Mouse (Mus musculus) layer of hippocampus, postnatal 10 days (tissue): ENCODE data around the gene Palld. TPM values are rescaled to one million over a fixed set of nuclear protein-coding genes. Genes with fewer than 3 reads are reported as not detected.

Experiments used
- DNase-seq, 2 experiments: peaks; one replicate each; pipeline ENCODE4 v3.0.0; 2021; ENCODE audit warnings: low spot score in 2 of 2
- total RNA-seq, 2 experiments: library from RNA; stranded (reverse); gene quantifications; 2 replicates each; pipeline ENCODE4 v1.2.3; 2021

Gene Palld
- total RNA-seq, 2 experiments from 2014 or later = 9.5 to 9.9 TPM

DNA sequence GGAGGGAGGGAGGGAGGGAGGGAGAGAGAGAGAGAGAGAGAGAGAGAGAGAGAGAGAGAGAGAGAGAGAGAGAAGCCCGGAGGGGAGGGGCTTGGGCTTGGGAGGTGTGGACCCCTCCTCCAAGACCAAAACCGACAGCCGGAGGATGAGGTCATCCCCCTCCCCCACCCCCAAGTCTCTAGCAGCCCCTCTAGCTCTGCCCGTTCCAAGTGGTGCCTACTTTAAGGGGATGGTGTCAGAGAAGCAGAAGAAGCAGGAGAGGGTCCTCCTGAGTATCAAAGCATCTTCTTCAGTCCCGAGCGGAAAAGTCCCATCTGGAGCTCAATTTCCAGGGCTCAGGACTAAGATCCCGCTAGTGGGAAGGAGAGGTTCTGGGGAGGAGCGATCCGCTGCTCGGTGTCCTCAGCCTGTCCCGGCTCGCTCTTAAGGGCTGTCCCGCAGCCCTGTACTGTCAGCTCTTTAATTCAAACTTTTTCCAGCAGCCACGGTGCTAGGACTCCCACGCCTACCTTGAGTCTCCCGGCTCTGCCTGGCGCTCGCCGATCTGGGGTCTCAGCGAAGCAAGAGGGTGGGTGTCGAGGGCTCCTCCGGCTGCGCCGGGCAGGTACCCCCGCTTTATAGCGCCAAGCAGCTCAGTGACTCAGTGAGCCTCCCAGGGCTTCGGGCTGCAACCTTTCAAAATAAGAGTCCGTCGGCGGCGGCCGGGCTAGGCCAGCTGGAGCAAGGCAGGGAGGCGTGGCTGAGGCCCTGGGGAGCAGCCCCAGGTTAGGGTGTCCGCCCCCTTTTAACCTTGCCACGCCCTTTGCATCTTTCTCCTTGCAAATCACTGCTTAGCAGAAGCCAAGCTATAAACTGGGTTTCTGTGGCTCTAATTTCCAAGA lies 311.7 kb downstream of the Palld start:
- peak; percentile 59 to 74 for DNase-seq

DNA sequence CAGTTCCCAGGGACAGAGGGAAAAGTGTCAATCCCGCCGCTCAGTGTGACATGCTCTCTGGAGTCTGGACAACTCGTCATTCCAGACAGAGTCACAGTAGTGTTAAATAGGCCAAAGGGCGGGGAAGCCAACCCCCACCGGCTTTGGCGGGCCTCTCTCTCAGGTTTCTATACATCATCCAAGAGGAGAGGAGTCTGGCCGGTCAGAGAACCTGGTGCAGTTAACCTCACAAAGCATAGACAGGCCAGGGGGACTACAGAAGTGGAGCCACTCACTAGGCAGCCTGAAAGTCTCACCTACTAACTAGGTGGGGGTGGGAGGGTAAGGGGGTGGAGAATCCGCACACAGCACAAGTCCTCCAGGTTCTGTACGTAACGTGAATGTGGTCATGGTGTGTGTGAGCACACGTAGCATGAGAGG lies 312.5 kb downstream of the Palld start:
- no peak for DNase-seq

DNA sequence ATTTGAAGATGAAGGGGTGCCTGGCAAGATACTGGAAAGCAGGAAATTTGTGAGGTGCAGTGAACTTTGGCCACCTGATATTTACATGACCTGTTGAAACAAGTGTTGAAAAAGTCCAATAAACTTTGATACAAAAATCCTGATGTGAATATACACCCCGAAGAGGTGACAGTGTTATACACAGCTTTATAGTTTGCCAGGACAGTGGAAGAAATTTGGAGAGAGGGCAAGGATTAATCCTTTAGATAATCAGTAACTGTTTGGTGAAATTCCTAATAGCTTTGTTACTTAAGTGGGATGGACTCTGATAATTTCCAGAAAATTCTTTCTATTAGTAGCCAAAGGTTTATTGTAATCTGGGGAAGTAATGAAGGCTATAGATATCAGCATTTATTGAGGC lies 314.2 kb downstream of the Palld start:
- no peak for DNase-seq

DNA sequence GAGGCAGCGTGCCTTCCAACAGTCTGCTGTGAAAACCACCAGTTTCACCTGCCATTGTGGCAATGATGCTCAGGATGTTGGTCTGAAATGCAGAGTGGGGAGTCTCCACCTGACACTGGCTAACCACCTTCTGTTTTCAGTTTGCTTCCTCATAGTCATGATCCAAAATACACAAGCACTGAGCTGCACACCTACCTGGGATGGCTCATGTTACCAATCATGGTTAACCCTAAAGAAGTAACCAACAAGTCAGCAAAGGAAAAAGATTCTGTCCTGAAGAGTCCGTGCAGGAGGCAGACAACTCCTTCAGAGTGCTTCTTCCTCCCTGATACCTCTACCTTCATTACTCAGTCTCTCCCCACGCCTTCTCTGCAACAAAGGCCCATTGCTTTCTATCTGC lies 314.8 kb downstream of the Palld start:
- DNase-seq = no peak

DNA sequence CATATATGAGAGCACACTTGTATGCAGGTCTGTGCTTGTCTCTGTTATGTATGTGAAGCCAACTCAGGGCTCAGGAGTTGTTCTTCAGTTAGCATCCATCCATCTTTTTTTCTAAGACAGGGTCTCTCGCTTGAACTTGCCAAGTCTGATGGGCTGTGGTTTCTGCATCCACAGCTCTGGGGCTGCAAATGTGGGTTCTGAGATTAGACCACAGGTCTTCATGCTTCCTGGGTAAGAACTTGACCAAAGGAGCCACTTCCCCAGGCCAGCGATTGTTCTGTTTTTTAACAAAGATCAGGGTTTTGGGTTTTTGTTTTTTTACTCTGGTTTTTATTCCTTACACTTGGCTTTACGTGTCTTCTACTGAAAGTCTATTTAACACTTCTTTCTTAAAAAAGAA lies 316.0 kb downstream of the Palld start:
- DNase-seq = no peak

DNA sequence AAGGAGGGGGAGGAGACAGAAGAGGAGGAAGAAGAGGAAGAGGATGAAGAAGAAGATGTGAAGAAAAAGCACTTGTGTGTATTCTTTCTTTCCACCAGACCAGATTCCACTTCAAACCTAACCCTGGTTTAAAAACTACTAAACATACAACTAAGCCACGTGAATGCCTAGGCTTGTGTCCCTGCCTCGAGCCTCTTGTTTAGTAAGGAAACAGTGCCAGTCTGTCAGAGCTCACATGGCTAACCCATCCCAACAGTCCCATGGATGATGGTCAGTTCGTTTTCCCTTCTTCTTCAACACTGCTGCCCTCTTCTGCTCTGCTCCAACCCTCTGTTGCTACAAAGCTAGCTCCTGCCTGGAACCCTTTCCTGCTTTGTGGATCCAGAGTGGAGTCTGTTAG lies 316.7 kb downstream of the Palld start:
- no peak for DNase-seq

DNA sequence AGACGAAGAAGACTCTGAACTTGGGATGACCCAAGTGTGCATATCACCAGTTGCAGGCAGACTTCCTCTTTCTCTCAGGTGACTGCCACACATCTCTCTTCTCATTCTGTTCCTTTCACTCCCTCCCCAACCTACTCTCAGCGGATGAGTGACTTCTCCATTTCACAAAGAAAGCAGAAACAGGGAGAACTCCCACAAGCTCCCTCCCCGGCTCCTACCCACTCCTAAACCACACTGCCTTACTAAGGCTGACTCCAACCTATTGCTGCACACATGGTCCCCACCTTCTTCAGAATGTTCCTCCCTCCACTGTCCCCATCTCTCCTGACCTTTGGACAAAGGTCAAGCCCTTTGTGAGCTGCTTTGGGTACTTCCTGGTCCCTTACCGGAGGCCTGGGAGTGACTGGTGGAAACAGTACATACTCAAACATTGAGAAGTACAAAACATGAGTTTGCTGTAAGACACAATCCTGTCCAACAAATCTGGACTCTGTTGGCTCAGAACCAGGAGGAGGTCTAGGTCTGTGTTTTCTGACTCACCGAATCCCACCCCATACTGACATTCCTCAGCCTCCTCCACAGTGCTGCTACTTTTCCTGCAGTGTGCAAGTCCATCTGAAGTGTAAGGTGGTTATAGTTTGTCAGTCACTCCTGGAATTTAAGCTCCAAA lies 317.6 kb downstream of the Palld start:
- DNase-seq = no peak

DNA sequence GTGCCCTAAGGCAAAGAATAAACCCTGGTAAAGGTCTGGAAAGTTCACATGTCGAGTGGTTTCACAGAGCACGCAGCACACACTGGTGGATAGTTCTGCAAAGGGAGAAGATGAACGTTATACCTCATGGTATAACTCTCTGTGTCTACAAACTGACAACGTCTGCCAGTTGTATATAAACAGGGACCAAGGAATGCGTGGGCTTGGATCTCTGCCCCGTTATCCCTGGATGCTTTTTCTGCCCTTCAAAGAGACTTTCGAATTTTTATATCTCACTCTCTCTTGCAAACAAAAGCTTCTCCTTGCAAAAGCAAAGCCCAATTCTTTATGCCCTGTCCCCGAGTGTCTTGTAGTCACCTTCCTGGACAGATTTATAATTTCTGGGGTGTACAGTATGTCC lies 319.9 kb downstream of the Palld start:
- DNase-seq = no peak

DNA sequence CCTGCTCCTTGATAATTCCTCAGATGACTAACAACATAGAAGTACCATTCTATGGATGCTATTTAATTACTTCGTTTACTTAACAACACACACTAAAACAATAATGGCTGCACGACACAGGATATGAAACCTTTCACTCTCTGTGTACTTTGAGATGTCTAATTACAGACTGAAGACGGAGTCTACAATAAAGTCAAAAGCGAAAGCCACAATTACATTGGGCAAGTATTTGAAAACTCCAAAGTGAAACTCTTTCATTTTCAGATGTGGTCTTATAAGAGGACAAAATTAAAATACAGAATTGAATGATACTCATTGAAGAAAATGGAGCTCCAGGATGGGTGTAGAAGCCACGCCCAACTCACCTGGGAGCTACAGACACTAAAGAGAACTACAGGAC lies 321.2 kb downstream of the Palld start:
- DNase-seq = no peak

DNA sequence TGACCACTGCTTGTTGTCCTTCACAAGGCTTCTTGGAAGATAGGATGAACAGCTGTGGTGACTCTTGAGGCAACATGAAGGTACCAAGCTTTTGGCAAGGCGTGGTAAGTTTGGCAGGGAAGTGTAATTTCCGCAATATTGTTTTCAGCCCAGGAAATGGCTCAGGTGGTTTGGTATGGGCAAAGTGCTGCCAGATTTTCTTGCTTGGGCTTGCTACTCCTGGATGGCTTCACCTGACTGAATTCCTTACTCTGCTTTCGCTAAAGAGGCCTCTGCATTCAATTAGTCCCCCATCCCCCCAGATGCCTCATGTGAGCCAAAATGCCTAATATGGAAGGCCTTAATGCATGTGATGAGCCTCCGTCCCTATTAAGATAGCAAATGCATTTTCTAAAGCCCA lies 322.7 kb downstream of the Palld start:
- DNase-seq = no peak

DNA sequence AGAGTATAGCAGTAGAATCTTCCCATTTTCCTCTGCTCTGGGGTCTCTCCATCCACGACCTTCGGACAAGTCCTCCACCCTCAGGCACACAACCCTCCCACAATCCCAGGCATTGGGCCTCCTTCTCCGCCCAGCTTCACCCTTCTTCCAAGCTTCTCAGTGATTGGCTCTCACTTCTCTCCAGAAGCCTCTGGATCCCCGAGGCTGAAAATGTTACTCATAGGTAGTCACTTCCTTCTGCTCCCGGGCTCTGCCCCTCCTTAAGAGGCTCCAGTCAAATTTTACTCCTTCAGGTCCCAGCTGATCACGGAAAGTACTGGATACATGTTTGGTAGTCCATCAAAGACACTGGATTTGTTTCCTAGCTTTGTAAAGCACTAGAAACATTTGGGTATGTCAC lies 323.7 kb downstream of the Palld start:
- no peak for DNase-seq

DNA sequence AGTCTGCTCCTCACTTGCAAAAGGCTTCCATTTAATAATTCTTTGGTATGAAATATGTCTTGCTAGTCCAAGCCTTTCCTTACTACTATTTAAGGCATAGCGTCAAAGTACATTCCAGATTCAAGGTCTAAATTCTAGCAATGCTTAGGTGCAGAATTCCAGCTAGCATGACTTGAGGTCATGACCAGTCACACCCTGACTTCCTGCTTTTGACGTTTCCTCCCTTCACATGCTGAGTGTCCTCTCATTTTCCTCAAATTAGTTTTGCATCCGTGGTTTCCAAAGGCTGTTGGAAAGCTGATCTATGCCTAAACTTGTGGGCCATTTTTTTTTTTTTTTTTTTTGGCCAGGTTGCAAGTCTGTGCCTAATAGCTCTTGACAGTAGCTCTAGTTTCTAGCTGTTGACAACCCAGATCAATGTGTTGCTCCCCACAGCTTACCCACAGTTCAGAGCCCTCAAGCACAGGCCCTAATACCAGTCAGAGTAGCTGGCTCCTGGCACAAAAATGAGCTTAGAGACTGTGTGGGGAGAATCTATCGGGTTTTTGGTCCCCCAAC lies 327.3 kb downstream of the Palld start:
- DNase-seq = no peak

DNA sequence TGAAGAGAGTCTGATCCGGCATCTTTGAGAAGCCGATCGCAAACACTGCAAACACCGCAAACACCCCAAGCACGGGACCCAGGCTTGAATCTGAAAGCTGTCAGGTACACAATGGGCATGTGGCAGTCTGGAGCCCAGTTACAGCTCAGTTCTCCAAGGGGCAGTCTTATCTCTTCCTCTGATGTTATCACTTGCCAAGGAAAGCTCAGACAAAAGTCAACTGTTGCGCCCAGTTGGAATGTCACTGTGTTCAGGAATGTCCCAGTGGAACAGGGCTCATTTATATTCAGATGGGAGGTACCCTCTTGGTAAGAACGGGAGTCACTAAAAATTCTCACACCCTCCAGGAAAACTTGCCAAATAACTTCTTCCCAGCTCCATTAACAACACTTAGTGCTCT lies 328.0 kb downstream of the Palld start:
- no peak for DNase-seq

DNA sequence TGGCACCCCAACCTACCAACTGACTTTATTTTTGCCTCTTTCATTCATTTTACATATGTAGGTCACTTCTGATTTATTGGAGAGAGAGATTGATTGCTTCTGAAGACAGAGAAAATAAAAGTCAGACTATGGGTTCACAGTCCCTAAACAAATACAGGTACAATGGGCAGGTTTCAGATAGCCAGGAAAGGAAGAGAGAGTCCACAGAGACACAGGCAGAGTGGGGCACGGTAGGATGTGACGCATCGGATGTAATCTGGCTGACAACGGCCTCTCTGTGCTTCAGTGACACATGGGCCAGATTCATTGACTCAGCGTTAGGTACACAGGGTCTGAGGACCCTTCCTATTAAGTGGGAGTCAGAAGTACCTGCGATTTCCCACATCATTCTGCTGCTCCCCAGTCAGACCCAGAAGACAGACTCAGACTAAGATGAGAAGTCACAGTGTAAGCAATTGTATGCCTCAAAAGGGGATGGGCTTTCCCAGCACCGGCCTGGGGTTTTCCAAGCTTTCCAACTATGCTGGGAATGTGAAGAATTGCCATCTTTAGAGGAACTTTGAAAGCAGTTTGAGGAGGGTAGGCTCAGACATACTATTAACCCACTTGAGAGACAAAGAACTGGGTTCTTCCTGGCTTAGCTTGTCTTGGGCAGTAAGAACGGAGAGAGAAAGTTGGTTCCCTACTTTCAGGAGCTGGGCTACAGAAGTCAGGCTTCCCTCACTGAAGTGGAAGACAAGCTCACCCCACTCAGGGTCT lies 329.1 kb downstream of the Palld start:
- DNase-seq = no peak

DNA sequence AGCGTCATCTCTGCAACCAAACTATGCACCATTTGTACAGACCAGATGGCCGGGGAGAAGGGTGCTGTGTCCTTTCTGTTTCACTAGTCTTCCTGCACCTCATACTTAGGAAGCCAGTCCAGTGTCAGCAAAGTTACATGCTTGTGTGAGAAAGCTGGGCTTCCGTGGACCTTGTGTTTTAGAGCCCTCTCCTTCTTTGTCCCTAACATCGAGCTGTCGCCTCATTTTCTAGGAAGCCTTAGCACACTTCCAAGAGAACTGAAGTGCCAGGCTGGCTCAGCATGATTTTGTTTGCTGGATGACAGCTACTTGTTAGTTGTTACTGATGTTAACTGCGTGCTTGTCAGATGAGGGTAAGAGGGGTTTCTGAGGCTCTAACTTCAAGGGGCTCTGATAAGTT lies 329.8 kb downstream of the Palld start:
- DNase-seq = no peak

DNA sequence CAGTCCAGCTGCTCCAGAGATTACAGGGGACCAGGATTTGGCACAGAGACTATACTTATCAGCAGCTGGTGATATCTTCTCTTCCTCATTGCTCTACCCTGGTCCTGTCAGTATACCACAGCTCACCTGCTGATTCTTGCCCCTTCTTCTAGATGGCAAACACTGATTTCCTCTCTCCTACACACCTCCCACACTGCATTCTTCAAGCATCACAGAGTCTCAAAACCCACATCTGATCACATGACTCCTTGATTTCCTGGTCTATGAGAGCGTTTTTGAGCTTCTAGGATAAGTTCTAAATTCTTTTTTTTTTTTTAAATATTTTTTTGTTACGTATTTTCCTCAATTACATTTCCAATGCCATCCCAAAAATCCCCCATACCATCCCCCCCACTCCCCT lies 331.9 kb downstream of the Palld start:
- DNase-seq = no peak

DNA sequence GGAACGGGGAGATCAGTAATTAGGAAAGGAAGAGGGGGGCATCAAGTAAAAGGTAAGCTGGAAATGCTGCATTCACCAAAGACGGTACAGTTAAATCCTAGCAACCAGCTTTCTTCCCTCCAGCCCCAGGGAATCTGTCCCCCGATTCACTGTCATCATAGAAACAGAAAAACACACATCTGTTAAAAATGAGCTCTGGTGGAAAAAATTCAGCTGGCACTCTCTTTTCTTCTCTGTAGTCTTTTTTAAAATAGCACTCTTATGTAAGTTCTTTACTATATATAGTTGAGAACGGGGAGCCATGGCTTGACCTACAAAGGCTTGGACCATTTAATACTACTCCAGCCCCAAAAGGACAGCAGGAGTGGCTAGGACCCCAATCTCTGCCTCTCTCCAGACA lies 332.8 kb downstream of the Palld start:
- no peak for DNase-seq

DNA sequence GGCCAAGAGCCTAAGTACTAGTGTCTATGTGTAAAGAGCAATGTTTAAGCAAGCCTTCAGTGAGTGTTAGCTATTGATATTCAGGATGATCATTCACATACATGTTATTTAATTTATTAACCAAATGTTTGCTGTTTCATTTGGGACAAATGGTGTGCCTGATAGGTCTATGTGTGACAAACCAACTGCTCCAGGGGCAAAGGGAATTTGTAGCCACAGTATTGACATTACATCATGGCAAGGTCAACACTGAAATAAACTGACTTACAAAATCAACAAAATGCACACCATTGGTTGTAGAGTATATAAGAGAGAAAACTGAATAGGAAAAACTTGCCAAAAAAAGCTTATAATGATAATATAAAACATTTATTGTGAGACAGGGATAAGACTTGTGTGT lies 333.3 kb downstream of the Palld start:
- DNase-seq = no peak

DNA sequence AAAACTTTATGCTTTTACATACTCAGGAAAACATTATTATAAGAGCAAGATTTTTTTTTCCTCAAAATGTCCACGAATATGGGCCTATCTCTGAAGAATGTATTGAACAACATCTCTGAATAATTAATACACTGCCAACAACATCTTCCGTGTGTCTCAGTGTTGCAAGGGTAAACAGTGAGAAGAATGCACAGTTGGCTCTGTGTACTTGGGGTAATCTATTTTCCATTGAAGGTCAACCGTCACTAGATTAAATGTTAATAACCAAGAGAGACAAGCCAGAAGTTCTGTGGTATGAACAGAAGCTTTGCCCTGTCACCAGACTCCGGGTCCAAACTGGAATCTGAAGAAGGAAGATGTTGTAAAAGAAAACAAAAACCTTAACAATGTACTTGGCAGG lies 339.1 kb downstream of the Palld start:
- no peak for DNase-seq

DNA sequence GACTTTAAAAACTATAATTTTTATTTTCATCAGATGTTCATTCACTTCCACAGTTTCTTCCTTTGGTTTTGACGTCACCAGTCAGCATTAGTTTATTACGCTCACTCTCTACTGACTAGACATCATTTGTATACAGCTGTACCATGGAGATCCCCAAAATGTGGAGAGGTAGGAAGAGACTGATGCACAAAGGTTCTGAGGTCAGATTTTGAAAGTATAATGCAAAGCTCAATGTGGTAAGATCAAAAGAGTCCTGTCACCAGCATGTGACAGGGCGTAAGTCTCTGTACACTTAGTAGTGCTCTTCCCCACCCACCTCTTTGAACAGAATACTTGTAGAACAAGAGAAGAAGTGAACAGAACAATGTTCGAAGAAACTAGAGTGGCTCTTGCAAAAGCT lies 339.9 kb downstream of the Palld start:
- DNase-seq = no peak

DNA sequence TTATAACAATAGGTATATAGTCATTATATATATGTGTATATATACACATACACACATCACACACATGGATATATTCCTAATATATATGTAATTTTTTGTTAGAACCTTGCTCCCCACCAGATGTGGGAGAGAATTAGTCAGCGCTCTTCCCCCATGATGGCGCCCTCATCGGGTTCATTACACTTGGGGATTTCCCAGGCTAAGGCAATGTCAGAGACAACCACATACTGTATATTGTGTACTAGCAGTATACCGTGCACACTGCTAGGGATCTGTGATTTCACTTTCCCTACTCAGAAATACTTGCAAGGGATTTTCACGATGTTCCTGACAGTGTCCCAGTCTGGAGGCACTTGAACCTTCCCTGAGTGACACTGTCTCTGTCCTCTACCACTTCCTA lies 341.3 kb downstream of the Palld start:
- no peak for DNase-seq

DNA sequence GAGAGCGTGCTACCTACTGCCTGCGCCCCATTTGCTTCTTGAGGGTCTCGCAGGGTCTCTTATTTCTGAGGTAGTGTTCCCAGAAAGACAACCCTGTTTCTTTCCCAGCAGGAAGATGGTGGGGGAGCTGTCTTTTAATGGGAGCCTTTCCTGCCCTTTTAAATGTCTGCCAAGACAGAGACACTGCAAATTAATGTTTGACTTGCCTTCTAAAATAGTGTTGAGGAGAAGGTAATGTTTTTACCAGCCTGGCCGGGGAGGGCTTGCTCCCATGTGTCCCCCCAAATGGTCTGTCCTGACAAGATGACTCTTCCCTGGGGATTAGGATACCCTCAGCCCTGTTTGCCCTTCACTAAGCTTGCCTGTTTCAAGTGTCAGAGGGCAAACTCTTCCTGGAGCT lies 342.5 kb downstream of the Palld start:
- DNase-seq = no peak
